Mouse (Mus musculus) spleen, postnatal 4 days (tissue): ENCODE measurements around the gene Cbr4.

ENCODE experiments used
- DNase-seq, 2 experiments: peaks; one replicate each; pipeline ENCODE4 v3.0.0; 2022; ENCODE audit warnings: low spot score in 2 of 2

Gene Cbr4

DNA sequence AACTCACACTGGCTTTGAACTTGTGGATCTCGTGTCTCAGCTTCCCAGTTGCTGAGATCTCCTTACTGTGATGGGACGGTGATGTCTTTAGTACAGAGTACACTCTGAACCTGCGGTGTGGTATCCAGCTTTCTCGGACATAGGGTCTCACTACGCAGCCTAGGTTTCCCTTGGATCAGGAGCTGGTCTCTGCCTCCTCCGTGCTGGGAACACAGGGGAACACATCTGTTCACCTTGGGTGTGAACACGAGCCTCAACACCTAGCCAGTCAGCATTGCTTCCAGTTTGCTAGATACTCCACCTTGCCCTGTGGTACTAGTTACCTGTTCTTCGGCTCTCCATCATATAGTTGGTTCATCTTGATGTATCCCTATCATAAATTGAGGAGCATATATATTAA, 1.1 kb downstream of the Cbr4 start:
- no peak for DNase-seq

DNA sequence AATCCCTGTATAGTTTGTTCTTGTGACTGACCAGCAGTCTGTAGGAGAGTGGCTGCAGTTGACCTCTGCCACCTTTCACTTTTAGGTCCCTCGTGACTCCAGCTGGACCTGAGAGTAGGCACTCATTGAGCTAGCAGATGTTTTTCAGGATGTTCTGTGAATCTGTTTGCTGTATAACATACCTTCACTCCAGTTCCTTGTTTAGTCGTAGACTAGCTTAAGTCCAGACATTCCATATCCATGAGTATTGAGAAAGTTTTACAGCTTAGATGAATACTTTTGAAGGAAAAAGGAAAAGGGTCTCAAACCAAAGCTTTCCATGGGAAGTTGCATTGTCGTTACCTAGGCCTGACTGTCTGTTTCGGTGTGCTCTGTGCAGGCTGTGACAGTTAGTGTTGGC, 9.6 kb downstream of the Cbr4 start:
- DNase-seq: no peak

DNA sequence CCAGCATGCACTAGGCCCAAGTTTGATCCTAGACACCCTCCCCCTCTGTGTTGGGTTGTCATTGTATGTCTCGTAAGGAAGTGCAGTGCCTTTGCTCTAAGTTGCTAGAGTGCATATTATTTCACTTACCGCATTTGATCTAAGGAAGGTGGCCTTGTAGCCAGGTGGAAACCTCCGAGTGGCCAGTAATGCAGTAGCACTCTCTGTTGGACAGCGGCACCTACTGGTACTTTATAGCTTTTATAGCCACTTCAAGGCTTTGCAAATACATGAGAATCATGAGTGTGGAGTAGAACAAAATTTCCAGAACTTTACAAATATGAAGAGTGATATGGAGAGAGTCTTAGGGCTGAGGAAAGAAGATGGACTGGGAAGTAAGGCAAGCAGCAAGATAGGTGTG, 11.5 kb downstream of the Cbr4 start:
- no peak for DNase-seq

DNA sequence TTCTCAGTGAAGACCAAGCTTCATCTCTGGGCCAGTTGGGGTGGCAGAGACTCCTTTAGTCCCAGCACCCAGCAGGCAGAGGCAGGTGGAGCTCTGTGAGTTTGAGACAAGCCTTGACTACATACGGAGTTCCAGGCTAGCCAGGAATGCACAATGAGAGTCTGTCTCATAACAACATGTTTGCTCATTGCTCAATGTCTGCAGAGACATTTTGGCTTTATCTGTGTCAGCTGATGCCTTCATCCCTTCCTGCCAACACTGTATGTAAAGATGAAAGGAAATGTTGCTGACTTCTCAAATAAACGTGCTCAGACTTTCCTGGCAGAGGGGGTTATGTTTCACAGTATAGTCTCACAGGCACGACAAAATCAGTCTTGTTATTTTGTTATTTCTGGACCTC, 13.4 kb downstream of the Cbr4 start:
- DNase-seq: no peak

DNA sequence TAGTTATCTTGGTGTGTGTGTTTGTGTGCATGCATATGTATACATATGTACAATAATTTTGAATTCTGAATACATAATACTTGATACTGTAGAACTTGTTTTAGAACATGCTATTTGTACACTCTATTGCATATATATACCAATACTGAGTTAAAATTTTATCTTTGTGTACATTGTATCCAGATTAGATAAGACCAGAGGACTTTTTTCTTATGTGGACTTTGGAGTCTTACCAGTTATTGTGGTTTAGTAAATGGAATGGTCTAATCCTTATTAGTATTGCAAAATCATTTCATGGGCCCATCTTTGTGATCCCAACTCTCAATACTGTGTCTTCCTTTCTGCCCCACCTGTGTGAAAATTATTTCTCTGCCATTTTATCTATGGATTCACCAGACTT, 14.7 kb downstream of the Cbr4 start:
- DNase-seq: no peak

DNA sequence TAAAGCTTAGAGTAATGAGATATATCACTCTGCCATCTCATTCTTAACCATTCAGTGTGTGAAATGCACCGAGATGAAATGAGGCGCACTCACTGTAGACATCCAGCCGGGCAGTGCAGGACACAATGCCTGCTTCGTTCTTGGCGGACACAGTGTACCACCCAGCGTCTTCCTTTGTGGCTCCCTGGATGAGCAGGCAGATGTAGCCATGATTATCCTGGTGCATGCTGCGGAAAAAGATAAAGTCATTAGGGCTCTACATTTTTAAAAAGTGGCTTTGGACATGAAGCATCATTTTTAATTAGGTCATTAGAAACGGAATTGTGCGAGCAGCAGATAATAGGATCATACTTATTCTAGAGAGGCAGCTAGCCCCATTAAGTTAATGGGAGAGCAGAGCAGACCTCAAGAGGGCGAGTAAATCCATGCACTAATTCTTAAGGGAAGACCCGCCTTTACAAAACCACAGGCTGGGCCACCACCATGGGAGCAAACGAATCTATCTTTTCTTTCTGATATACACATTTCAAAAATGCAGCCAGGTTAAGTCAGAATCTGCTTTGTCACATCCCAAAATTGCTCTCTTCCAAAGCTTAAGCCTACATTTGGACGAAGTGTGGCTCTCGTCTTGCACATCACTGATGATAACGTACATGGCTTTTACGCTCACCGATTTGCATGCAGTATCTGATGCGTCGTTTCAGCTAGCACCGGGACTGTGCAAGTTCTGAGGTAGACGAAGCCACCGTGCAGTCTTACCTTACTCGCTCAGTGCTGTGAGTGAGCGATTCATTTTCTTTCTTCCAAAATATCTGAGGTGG, 27.8 kb downstream of the Cbr4 start:
- DNase-seq: no peak

DNA sequence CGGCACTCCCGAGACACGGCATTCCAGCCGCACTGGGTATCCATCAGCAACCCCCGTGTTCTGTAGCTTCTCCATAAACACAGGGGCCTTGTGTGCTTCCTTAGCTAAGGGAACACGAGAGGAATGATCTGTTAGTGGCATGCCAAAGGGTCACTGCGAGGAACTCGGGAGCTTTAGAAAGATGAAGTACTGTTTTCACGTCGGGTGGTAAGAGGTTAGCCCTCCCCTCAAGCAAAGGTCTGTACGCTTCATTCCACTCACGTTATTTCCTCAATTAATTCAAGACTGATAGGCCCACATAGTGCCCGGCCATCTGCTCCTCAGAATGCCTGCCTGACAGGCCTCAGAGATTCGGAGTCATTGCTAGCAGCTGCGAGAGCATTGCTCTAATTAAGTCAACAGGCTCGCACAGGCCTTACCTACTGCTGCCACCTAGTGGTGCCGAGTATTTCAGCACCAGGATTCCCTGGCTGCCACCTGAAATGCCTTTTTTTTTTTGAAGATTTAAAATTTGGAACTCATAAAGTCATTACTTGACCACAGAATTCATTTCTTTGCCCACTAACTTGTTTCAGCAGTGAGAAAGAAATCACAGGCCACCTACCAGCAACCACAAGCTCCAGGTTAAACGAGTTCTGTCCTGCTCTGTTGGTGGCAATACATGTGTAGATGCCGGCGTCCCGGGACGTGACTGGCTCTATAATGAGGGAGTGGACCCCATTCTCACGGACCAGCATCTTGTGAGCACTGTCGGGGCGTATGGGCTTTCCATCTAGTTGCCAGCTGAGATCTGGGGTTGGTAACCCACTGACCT, 28.6 kb downstream of the Cbr4 start:
- DNase-seq: peak; percentile 67 to 86

DNA sequence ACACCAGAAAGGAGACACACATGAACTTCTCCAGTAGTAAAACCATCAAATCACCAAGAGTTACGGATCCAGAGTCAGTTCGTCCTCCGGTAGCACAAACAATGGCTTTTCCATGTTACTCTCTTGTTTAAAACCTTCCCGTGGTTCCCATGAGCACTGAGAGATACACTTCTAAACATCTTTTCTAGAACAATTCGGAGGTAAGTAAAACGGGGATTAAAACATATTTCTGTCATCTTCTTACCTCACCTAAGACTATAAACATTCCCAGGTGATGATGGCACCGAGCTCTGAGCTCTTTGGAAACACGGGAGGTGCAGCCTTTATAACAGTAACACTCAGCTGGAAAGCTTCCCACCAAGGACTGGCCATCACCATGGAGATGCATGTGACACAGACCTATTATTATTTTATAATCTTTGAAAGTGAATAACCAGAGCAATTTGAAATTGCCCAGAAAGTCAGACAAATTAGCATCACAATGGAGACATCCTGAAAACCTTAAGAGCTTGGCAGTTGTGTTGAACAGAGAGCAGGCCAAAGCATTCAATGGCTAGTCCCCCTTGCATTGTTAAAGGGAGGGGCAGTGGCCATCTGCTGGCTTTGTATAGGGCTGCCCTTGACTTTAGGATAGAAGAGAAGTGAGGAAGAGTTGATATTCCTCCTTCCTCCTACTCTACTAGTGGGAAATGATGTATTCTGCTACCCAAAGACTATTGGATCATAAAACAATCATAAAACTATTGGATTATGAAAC, 29.4 kb downstream of the Cbr4 start:
- DNase-seq: no peak

DNA sequence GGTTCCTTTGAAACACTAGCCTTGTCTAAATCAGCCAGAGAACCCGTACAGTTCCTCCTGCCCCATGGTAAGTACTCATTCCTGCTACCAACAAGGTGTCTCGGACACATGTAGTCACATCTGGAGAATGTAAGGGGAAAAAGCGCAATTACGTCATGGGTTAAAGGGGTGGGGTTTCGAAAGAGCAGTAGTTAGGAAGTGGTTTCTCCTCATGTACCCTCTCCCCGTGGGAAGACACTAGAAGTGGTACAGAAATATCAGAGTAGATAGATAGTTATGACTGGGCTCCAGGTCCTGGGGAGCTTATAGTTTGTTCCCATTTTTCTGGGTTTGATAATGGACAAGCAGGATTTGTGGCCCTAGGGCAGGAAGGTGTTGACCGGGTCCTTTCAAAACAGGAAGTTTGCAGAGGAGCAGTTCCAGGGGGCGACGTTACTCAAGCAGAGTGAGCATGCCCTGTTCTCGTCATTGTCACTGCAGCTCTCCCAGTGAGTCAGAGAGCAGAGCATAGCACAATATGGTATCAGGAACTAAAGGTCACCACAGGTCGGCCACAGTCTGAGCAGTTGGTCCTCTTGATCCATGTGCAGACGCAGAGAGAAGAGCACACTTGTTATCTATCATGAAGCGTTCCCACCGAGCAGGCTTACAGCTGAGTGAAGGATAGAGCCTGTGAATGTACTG, 30.1 kb downstream of the Cbr4 start:
- DNase-seq: no peak

DNA sequence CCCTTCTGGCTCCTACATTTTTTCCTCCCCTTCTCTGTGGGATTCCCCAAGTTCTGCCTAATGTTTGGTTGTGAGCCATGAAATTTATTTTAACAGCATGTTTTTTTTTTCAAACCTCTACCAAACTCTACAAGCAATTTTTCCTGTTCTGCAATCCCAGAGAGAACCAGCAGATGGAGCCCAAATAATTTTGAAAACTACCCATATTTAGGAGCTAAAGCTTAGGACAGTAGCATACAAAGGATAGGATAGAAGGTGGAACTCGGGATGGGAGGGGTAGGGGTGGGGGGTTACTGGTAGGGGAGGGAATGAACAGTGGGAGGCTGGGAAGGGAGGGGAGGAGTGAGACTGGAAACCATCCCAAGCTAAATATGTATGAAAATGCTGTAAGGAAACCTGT, 34.6 kb downstream of the Cbr4 start:
- DNase-seq: no peak

DNA sequence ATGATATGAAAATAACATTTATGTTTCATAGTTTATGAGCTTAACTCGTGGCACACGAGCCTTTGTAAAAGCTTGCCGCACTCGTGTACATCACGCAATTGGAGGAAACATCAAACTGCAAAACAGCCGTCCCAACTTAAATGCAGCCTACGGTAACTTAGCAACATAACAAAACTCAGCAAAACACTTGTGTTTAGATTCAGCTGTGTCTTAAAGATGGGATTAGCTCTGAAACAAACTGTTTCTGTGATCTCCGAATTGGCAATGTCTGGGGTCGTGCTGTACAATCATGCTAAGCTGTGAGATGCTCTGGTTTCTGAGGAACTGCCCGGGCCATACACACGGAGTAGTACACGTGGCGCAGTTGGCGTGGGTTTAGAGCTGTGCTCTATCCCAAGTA, 39.5 kb downstream of the Cbr4 start:
- no peak for DNase-seq

DNA sequence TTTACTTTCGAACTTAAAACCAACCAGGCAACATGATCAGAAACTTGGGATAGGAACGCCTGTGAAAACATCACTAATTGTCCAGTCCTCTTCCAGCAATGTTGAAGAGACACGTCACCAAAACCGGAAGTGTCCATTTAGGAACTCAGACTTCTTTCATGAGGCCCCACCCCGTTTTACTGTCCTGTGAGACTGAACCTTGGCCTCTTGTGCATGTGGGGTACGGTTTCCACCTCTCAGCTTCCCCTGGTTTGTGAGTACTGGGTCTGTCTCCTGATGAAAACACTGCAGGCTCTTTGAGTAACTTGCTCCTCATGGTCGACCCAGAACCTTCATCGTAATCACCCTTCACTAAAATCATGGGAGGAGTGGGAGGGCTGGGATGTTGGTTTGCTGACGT, 40.7 kb downstream of the Cbr4 start:
- DNase-seq: no peak

DNA sequence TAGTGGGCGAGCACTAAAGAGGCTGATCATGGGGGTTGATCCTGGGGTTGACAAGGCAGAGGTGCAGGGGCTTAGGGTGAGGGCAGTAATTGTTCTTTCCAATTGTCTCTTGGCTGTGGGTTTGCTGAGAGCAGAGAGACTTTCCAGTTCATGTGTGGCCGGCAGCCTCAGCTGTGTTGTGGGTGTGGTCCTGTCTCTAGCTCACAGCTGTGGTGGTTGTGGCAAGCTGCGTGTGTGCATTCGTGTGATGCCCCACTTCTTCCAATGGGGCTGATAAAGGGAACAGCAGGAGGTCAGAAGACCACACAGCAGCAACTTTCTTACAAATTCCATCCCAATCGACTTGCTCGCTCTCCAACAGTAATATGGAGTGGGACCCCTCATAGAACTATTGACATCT, 41.1 kb downstream of the Cbr4 start:
- DNase-seq: no peak

DNA sequence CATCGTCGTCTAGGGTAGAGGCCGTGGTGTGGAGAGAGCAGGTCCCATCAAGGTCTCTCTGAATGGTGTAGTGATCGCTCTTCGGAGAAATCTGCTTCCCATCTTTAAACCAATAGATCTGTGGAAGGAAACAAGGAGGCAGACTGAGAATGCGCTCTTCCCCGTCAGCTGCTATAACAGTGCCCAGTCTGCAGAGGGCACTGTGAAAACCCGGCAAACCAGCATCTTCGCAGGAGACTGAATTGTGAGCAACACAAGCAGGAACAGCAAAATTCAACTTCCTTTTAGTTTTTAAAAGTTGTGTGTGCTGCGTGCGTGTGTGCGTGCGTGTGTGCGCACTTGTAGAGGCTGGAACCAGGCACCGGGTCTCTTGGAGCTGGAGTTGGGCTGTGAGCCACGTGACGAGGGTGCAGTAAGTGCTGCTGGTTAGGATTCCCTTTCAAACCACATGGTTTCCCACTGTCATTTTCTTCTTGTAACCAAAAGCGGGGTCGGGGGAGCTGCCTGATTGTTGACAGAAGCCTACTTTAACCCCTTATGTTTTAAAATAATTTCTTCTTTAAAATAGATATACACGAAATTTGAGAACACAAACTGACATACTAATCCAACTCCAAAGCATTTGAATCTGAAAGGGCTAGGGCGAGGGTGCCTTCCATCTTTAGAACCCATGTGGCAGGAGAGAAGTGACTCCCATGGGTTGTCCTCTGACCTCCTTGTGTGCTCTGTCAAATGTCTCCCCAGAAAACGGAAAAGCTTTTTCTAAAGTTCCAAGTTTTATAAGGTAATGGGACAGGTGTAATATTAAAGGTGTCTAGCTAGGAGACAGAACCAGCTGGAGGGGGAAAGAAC, 44.6 kb downstream of the Cbr4 start:
- DNase-seq: no peak

DNA sequence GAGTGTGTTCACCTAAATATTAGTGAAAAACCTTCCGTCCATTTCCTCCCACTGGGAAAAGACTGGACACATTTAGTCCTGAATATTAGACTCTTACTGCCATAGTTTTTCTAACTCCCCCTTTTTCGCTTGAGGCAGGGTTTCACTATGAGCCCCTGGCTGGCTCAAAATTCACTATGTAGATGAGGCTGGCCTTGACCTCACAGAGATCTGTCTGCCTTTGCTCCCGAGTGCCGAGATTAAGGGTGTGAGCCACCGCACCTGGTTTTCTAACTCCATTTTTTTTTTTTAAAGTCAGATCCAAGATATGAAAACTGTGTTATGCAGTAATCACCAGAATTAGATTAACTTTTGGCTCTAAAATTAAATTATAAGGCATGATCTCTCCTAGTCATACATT, 45.3 kb downstream of the Cbr4 start:
- no peak for DNase-seq

DNA sequence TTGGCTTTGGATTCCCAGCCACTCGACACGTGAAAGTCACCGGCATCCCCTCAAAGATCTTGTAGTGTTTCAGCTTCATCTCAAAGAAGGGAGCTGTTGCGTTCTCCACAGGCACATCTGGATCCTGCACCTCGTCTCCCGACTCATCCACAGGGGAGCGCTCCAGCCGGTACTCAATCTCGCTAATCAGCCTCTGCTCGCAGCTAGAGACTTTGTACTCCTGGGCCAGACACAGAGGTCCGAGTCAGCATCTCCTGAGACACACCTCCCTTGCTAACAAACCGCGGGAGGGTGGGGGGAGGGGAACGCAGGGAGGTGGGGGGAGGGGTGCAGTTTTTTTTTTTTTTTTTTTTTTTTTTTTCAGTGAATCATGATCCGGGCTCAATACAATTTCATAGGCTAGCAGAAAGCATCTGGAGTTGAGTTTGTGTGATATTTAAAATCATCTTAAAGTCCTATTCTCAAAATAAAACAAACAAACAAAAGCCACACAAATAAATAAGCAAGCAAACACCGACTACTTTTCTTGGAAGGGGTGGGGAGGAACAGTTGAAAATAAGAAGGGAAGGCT, 45.9 kb downstream of the Cbr4 start:
- no peak for DNase-seq

DNA sequence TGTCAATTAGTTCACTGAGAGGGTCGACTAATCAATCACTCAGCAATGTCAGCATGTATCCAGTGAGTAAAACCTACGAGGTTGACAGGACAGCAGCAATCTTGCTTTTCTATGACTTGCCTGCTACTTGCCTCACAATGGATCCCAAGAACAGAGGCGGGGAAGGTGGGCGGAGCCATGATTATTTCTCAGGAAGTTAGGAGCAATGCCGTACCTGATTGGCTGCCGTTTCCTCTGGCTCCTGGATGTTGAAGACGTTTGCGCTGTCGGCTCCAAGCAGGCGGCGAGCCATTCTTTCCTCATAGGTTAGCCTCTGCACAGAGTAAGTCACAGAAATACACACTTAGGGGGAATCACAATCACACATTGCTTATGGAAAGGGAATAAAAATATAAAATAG, 47.9 kb downstream of the Cbr4 start:
- DNase-seq: no peak

DNA sequence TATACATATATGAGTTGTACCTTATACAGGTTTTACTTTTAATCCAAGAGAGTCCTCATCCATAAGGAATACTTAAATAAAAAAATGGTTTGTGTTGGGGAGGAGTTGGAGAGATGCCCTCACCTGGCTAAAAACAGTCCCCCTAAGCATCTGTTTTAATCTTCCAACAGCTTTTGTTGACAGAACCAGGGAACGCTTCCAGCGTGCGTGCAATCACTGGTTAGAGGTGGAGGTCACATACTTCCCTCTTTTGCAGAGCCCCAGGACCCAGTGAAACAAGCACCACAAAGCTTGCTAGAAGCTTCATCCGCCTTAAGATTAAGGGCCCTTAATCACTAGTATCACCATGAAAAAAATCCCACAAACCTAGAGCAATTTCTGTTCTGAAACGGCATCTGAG, 49.9 kb downstream of the Cbr4 start:
- no peak for DNase-seq

DNA sequence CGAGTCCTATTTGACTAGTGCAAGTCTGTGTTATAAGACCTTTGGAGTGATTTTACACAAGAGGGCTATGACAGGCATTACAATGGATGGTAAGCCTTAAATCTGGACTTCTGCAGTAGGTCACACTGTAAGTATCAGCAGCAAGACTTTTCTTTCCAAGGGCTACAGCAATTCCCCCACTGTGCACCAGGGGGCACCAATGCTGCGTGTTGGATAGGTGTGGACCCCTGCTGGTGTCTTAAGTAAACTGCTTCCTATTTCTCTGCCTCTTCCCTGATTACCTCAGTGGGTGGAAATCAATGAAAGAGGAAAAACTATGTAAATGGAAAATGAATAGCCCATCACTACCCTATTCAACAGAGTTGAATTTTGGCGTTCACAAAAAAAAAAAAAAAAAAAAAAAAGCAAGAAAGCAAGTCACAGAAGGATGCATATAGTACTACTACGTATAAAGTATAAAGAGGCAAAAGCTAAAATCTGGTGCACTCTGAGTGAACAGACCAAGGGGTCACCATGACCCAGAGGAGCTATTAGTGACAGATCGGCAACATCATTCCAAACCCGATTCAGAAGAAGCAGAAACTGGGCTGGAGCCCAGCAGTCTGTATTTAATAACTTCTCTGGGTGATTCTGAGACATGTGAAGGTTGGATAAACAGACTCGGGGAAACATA, 52.4 kb downstream of the Cbr4 start:
- DNase-seq: peak; percentile 73 to 89

DNA sequence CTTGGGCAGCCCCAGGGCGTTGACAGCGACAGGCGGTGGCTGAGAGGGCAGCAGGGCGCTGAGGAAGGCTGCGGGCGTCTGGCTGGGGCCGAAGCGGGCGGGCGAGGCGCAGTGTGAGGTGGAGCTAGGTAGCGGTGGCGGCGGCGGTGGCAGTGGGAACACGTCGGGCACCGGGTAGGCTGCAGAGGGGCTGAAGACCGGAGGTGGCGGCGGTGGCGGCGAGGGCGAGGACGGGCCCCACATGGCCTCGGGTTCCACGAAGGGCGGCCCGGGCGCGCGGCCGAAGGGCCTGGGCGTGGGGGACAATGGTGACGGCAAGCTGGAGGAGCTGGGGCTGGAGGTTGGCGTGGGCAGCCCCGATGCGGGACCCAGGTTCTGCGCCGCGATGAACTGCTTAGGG, 62.1 kb downstream of the Cbr4 start:
- no peak for DNase-seq
